Mouse (Mus musculus) ES-Bruce4 (cell line): ENCODE measurements at regions not wholly inside any gene's neighbourhood (a gene's known extent, or its start where the extent isn't known, plus 50 kb on each side); places are given as distances from the start of the nearest gene placed in this dataset.

Source experiments
- H3K27ac ChIP-seq: 2 replicates; pipeline ENCODE4 v1.5.1; 2012; ENCODE audit warnings: low read length, inconsistent platforms; ENCODE audit not compliant: insufficient read depth
- H3K27me3 ChIP-seq: 2 replicates; pipeline ENCODE4 v1.6.1; 2012; ENCODE audit warnings: mild to moderate bottlenecking, low read length, inconsistent platforms; ENCODE audit not compliant: control insufficient read depth, poor library complexity, insufficient read depth, severe bottlenecking
- H3K36me3 ChIP-seq: 2 replicates; pipeline ENCODE4 v1.6.1; 2012; ENCODE audit warnings: inconsistent platforms, mild to moderate bottlenecking, low read length, moderate library complexity; ENCODE audit not compliant: control insufficient read depth, poor library complexity, insufficient read depth, severe bottlenecking
- H3K4me1 ChIP-seq: one replicate; pipeline ENCODE4 v1.8.1; 2011; ENCODE audit warnings: low read length; ENCODE audit not compliant: control insufficient read depth, insufficient read depth
- H3K4me3 ChIP-seq: 2 replicates; pipeline ENCODE4 v1.5.1; 2011; ENCODE audit warnings: low read depth, mild to moderate bottlenecking, low read length
- H3K9ac ChIP-seq: 2 replicates; pipeline ENCODE4 v1.6.1; 2012; ENCODE audit warnings: low read depth, mild to moderate bottlenecking, inconsistent platforms; ENCODE audit not compliant: poor library complexity, severe bottlenecking
- H3K9me3 ChIP-seq: replicated peaks from 2 replicates; pipeline ENCODE4 v1.6.1; 2012; ENCODE audit warnings: mild to moderate bottlenecking, low read length, inconsistent platforms; ENCODE audit not compliant: control insufficient read depth, poor library complexity, insufficient read depth, severe bottlenecking
- CTCF ChIP-seq: IDR thresholded peaks from one replicate; pipeline ENCODE4 v1.8.1; 2011; ENCODE audit warnings: low read depth, low read length
- EP300 ChIP-seq: IDR thresholded peaks from 2 replicates; pipeline ENCODE4 v1.6.1; 2011; ENCODE audit warnings: low read depth, low read length; ENCODE audit not compliant: insufficient read depth
- POLR2A ChIP-seq: IDR thresholded peaks from one replicate; pipeline ENCODE4 v1.8.1; 2011; ENCODE audit warnings: low read length; ENCODE audit not compliant: insufficient read depth

DNA sequence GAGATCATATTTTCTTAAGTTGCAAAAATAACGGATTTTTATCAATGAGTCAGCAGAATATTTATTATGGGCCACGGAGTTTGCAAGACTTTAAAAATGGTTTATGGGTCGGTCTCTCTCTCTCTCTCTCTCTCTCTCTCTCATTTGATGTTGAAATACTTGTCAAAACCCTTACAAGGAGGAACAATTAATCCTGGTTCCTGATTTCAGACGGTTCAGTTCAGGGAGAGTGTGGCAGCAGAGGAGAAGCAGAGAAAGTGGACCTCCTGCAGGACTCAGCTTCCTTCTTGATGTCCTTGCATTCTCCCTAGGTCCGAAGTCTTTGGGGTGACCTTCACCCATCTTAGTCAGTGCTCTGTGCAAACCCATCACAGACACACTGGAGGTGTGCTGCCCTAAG is 57.4 kb upstream of the Nr5a2 start:
- no peak overlapping the region for H3K4me3 ChIP-seq
- H3K9me3 ChIP-seq: no peaks in the 10 kb centered on the region
- TF ChIP-seq CTCF: no peak
- TF ChIP-seq POLR2A: no peak
- no peak for TF ChIP-seq EP300
- no peaks in the 10 kb centered on the region for H3K4me1 ChIP-seq
- no peaks in the 10 kb centered on the region; the same call in 1 of the 2 replicates for H3K27me3 ChIP-seq
- H3K36me3 ChIP-seq: no peaks in the 10 kb centered on the region
- H3K9ac ChIP-seq: no peak overlapping the region
- H3K27ac ChIP-seq: no peak overlapping the region

- Histone ChIP-seq H3K4me1 (no peaks in the 10 kb centered on the region), H3K4me3 (no peak overlapping the region), H3K9ac (no peak overlapping the region), H3K36me3 (no peaks in the 10 kb centered on the region), H3K27me3 (no peaks in the 10 kb centered on the region), H3K9me3 (no peaks in the 10 kb centered on the region), H3K27ac (no peak overlapping the region)
- TF ChIP-seq EP300: no peak
- TF ChIP-seq CTCF: no peak
- TF ChIP-seq POLR2A: no peak
Observed at GRCm38 (mm10) chr1:137010240-137010926, 50.1 kb upstream of the Nr5a2 start.
